Comparison of ENCODE assay signal across 15 mouse cellular contexts in the genomic region with DNA sequence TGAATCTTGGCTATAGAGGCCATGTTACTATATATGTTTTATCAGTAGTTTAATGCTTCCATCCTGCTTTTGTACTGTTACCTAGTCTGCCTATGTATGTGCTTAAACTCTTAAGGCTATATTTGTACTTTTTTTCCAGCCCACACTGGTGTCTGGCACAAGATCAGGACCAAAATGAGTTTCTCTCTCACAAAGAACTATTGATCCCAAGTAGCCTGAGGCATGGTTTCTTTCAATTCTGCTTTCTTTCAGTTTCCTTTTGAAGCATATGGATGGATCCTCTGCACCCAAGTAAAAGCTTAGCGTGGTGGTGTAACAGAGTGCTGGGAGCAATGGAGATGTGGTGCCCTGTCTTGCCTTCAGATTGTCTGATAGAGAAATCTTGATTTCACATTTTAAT. TPM values are rescaled to one million over a fixed set of nuclear protein-coding genes. Genes with fewer than 3 reads are reported as not detected.
"Had no signal": no experiment of that assay in that cellular context is flagged by ENCODE, and none has a peak within 500 bp of the region (broad histone marks: within the 10 kb centered on the region; RNA-seq: fewer than 3 reads in every experiment).

No protein-coding gene starts in this region.

- H3K27ac ChIP-seq: left cerebral cortex, adult 2 months; liver, embryonic 13.5 days; midbrain, embryonic 12.5 days; neural tube, embryonic 15.5 days; stomach, postnatal 0 days had no signal

- ATAC-seq: liver, postnatal 0 days had no signal

- H3K4me3 ChIP-seq: left cerebral cortex, adult 2 months; liver, embryonic 13.5 days; midbrain, embryonic 12.5 days; myocyte; neural tube, embryonic 15.5 days had no signal

- H3K4me1 ChIP-seq: midbrain, embryonic 12.5 days had no signal

- DNase-seq: kidney, postnatal 10 days; kidney, postnatal 4 days; liver; liver, embryonic 13.5 days; liver, postnatal 0 days; right cerebral cortex, adult 18-20 months; thymus, postnatal 4 days had no signal

- H3K27me3 ChIP-seq: liver, embryonic 13.5 days; midbrain, embryonic 12.5 days; neural tube, embryonic 15.5 days had no signal

- H3K36me3 ChIP-seq: neural tube, embryonic 15.5 days had no signal

- H3K4me2 ChIP-seq: liver, embryonic 13.5 days; midbrain, embryonic 12.5 days; neural tube, embryonic 15.5 days had no signal

- H3K9me3 ChIP-seq: liver, embryonic 13.5 days; midbrain, embryonic 12.5 days; neural tube, embryonic 15.5 days had no signal

- H3K9ac ChIP-seq: liver, embryonic 13.5 days; liver, postnatal 0 days; midbrain, embryonic 12.5 days; neural tube, embryonic 15.5 days had no signal

RNA-seq across cellular contexts. Expression of gene Tmem52, which starts 42.1 kb away (rescaled TPM):
- total RNA-seq: megakaryocyte-erythroid progenitor cell, adult 5-6 weeks had no signal
- polyA plus RNA-seq: limb, embryonic 11.5 days; liver, embryonic 13.5 days; myocyte; neural tube, embryonic 11.5 days; stomach, postnatal 0 days had no signal
